Mouse (Mus musculus) midbrain, embryonic 14.5 days (tissue): ENCODE results near the gene Lipn. TPM values are rescaled to one million over a fixed set of nuclear protein-coding genes. Genes with fewer than 3 reads are reported as not detected.

Source experiments
- ATAC-seq: fragments of 200-750 bp; cut with Nextera tagmentation; 2 replicates; pipeline ENCODE4 v1.8.0; 2017; ENCODE audit warnings: moderate number of reproducible peaks, moderate library complexity; ENCODE audit not compliant: low FRiP score, low TSS enrichment
- DNase-seq: peaks from one replicate; pipeline ENCODE4 v3.0.0-alpha.2; 2015
- H3K27ac ChIP-seq: fragments of 300-500 bp; sonication (generic); replicated peaks from 2 replicates; pipeline ENCODE4 v1.5.1; 2014; ENCODE audit warnings: mild to moderate bottlenecking, low read depth, low read length, moderate library complexity
- H3K27me3 ChIP-seq: fragments of 300-500 bp; sonication (generic); 2 replicates; pipeline ENCODE4 v1.6.1; 2014; ENCODE audit warnings: low read length, control low read depth, mixed read lengths; ENCODE audit not compliant: control insufficient read depth, insufficient read depth
- H3K36me3 ChIP-seq: fragments of 300-500 bp; sonication (generic); 2 replicates; pipeline ENCODE4 v1.6.1; 2014; ENCODE audit warnings: low read length, control low read depth; ENCODE audit not compliant: control insufficient read depth, insufficient read depth
- H3K4me1 ChIP-seq: fragments of 300-500 bp; sonication (generic); 2 replicates; pipeline ENCODE4 v1.6.1; 2014; ENCODE audit warnings: mild to moderate bottlenecking, antibody characterized with exemption, low read length, control low read depth; ENCODE audit not compliant: control insufficient read depth, insufficient read depth
- H3K4me2 ChIP-seq: fragments of 300-500 bp; sonication (generic); 2 replicates; pipeline ENCODE4 v1.6.1; 2014; ENCODE audit warnings: mild to moderate bottlenecking, low read length, moderate library complexity
- H3K4me3 ChIP-seq: fragments of 300-500 bp; sonication (generic); replicated peaks from 2 replicates; pipeline ENCODE4 v1.5.1; 2014; ENCODE audit warnings: low read depth, low read length
- H3K9ac ChIP-seq: fragments of 300-500 bp; sonication (generic); replicated peaks from 2 replicates; pipeline ENCODE4 v1.6.1; 2014; ENCODE audit warnings: mild to moderate bottlenecking, low read length, moderate library complexity
- H3K9me3 ChIP-seq: fragments of 300-500 bp; sonication (generic); 2 replicates; pipeline ENCODE4 v1.6.1; 2016; ENCODE audit warnings: low read length, control low read depth, mixed read lengths; ENCODE audit not compliant: control insufficient read depth
- WGBS: fragments of 180-500 bp; shearing (Covaris S2); extraction: QIAGEN DNeasy Blood & Tissue Kit; methylation state at CpG from one replicate; pipeline ENCODE4 v1.1.7; 2014; 5-methylcytosine and 5-hydroxymethylcytosine counted together
- polyA plus RNA-seq: library from polyadenylated mRNA; unstranded; fragments of >200 nt; fragmentation: Nextera tagmentation; extraction: Ambion mirVana; gene quantifications from 2 replicates; pipeline ENCODE4 v1.2.1, GENCODE M21; 2014

Lipn gene
- polyA plus RNA-seq, 1 experiment from 2014 or later: not detected

GRCm38 (mm10) chr19:34064059-34064458, 3.1 kb upstream of the Lipn start:
- H3K27ac ChIP-seq: no peak overlapping the region
- H3K36me3 ChIP-seq: no peaks in the 10 kb centered on the region
- 89% methylated on average over 4 of the region's 4 CpGs for WGBS
- no peaks in the 10 kb centered on the region for H3K9me3 ChIP-seq
- H3K4me3 ChIP-seq: no peak overlapping the region
- H3K27me3 ChIP-seq: no peaks in the 10 kb centered on the region
- H3K9ac ChIP-seq: no peak overlapping the region
- DNase-seq (no peak), ATAC-seq (no peak)
- H3K4me1 ChIP-seq: no peaks in the 10 kb centered on the region
- H3K4me2 ChIP-seq: no peak overlapping the region

GRCm38 (mm10) chr19:34074239-34074638, 7.1 kb downstream of the Lipn start:
- no peak for ATAC-seq
- no peaks in the 10 kb centered on the region for H3K36me3 ChIP-seq
- no peaks in the 10 kb centered on the region for H3K4me1 ChIP-seq
- no peaks in the 10 kb centered on the region for H3K27me3 ChIP-seq
- no peak overlapping the region for H3K4me3 ChIP-seq
- H3K27ac ChIP-seq: no peak overlapping the region
- no peak overlapping the region for H3K4me2 ChIP-seq
- no peak overlapping the region for H3K9ac ChIP-seq
- DNase-seq: no peak
- H3K9me3 ChIP-seq: no peaks in the 10 kb centered on the region

- Histone ChIP-seq H3K27ac (no peak overlapping the region), H3K4me3 (no peak overlapping the region), H3K27me3 (no peaks in the 10 kb centered on the region), H3K9me3 (no peaks in the 10 kb centered on the region), H3K36me3 (no peaks in the 10 kb centered on the region), H3K9ac (no peak overlapping the region), H3K4me1 (no peaks in the 10 kb centered on the region), H3K4me2 (no peak overlapping the region)
- 89% methylated on average over 2 of the region's 2 CpGs for WGBS
- ATAC-seq (no peak), DNase-seq (no peak)
Observed at GRCm38 (mm10) chr19:34078130-34078529, 11.0 kb downstream of the Lipn start.

GRCm38 (mm10) chr19:34089011-34089680, 22.0 kb downstream of the Lipn start:
- no peak overlapping the region for H3K27ac ChIP-seq
- 78% methylated on average over 3 of the region's 3 CpGs for WGBS
- no peaks in the 10 kb centered on the region for H3K4me1 ChIP-seq
- no peak overlapping the region for H3K9ac ChIP-seq
- H3K9me3 ChIP-seq: no peaks in the 10 kb centered on the region
- no peaks in the 10 kb centered on the region for H3K27me3 ChIP-seq
- no peak for DNase-seq
- H3K36me3 ChIP-seq: no peaks in the 10 kb centered on the region
- no peak for ATAC-seq
- H3K4me3 ChIP-seq: no peak overlapping the region
- H3K4me2 ChIP-seq: no peak overlapping the region

- WGBS: 87% methylated on average over 5 of the region's 5 CpGs
- no peaks in the 10 kb centered on the region for H3K9me3 ChIP-seq
Observed at GRCm38 (mm10) chr19:34095381-34095780, 28.2 kb downstream of the Lipn start.

GRCm38 (mm10) chr19:34096228-34096627, 29.1 kb downstream of the Lipn start:
- Histone ChIP-seq H3K4me2 (no peak overlapping the region), H3K9ac (no peak overlapping the region), H3K4me1 (no peaks in the 10 kb centered on the region), H3K27ac (no peak overlapping the region), H3K36me3 (no peaks in the 10 kb centered on the region), H3K4me3 (no peak overlapping the region), H3K9me3 (no peaks in the 10 kb centered on the region), H3K27me3 (no peaks in the 10 kb centered on the region)
- ATAC-seq: no peak
- DNase-seq: no peak
- WGBS: 88% methylated on average over 1 of the region's 1 CpGs

More at GRCm38 (mm10) chr19:34095381-34095780, 28.2 kb downstream of the Lipn start:
- DNase-seq (no peak), ATAC-seq (no peak)
- Histone ChIP-seq H3K27ac (no peak overlapping the region), H3K27me3 (no peaks in the 10 kb centered on the region), H3K36me3 (no peaks in the 10 kb centered on the region), H3K9ac (no peak overlapping the region), H3K4me1 (no peaks in the 10 kb centered on the region), H3K4me3 (no peak overlapping the region), H3K4me2 (no peak overlapping the region)

GRCm38 (mm10) chr19:34100633-34101032, 33.5 kb downstream of the Lipn start, which contains the start of gene Lipm:
Gene Lipm (plus strand): TSS chr19:34100933.
- ATAC-seq (no peak), DNase-seq (no peak)
- Histone ChIP-seq H3K27ac (no peak within 1 kb of the TSS), H3K4me3 (no peak within 1 kb of the TSS), H3K9ac (no peak within 1 kb of the TSS), H3K27me3 (no peaks in the 10 kb centered on the region), H3K36me3 (no peaks in the 10 kb centered on the region), H3K4me1 (no peaks in the 10 kb centered on the region), H3K4me2 (no peak within 1 kb of the TSS), H3K9me3 (no peaks in the 10 kb centered on the region)
- 92% methylated on average over 4 of the region's 4 CpGs for WGBS

GRCm38 (mm10) chr19:34101888-34102287, 34.7 kb downstream of the Lipn start:
- no peak overlapping the region for H3K4me3 ChIP-seq
- H3K27ac ChIP-seq: no peak overlapping the region
- ATAC-seq: no peak
- no peaks in the 10 kb centered on the region for H3K27me3 ChIP-seq
- H3K36me3 ChIP-seq: no peaks in the 10 kb centered on the region
- no peaks in the 10 kb centered on the region for H3K9me3 ChIP-seq
- H3K4me2 ChIP-seq: no peak overlapping the region
- WGBS: 94% methylated on average over 7 of the region's 7 CpGs
- no peaks in the 10 kb centered on the region for H3K4me1 ChIP-seq
- no peak overlapping the region for H3K9ac ChIP-seq
- DNase-seq: no peak

GRCm38 (mm10) chr19:34104841-34105240, 37.7 kb downstream of the Lipn start:
- no peak overlapping the region for H3K27ac ChIP-seq
- no peaks in the 10 kb centered on the region for H3K36me3 ChIP-seq
- no peak overlapping the region for H3K4me2 ChIP-seq
- no peaks in the 10 kb centered on the region for H3K27me3 ChIP-seq
- no peak overlapping the region for H3K4me3 ChIP-seq
- DNase-seq: no peak
- WGBS: 92% methylated on average over 3 of the region's 3 CpGs
- H3K9ac ChIP-seq: no peak overlapping the region
- no peaks in the 10 kb centered on the region for H3K9me3 ChIP-seq
- no peaks in the 10 kb centered on the region for H3K4me1 ChIP-seq
- no peak for ATAC-seq
